In genomic region chr13:108329693-108330092, GRCm38 (mm10) we compare ENCODE assay signal across 9 mouse cellular contexts. TPM values are rescaled to one million over a fixed set of nuclear protein-coding genes. Genes with fewer than 3 reads are reported as not detected.
DNase-seq lines count a peak whose midpoint lies in the region; ATAC-seq lines count a peak whose summit lies in the region.
"Had no signal": no experiment of that assay in that cellular context is flagged by ENCODE, and none has a peak within 500 bp of the region (broad histone marks: within the 10 kb centered on the region; RNA-seq: fewer than 3 reads in every experiment).

No protein-coding gene starts in this region.

- DNase-seq in heart, adult 8-10 months (ENCODE audit: low spot score), result peak; percentile 11
- no peak for DNase-seq in heart, postnatal 4 days
- DNase-seq in 416B (ENCODE audit: low read depth), result peak; percentile 88
- DNase-seq in R1 (ENCODE audit: low read depth, low spot score), result peak; percentile 46
- DNase-seq in adrenal gland, postnatal 4 days (ENCODE audit: low spot score in 2 of 2), result no peak
- no peak for DNase-seq in adrenal gland, postnatal 10 days
- no peak for DNase-seq in adrenal gland, postnatal 14 days
- DNase-seq: gastrocnemius, postnatal 10 days had no signal

- ATAC-seq in inflammation-experienced regulatory T-cells, adult 6 months, result peak; percentile 88

RNA-seq across cellular contexts. Expression of gene Depdc1b, which starts 13.6 kb away (rescaled TPM):
- under 1 TPM in 3 of 4 experiments, not detected in 1; 0.16 to 0.56 (median 0.43) TPM for total RNA-seq in heart, adult 8-10 months (2022)
- total RNA-seq in heart, postnatal 4 days (2021), result 1 to 10 TPM; 4.7 to 8.2 TPM
- polyA plus RNA-seq in inflammation-experienced regulatory T-cells, adult 6 months (2017; shearing (Covaris generic)), result 10 to 100 TPM in 1 of 3 experiments, under 1 TPM in 2; 0.30 to 12.3 (median 0.53) TPM
- total RNA-seq in adrenal gland, postnatal 4 days (2021), result 1 to 10 TPM; 4.9 to 7.9 TPM
- total RNA-seq in adrenal gland, postnatal 10 days (2021), result 1 to 10 TPM; 2.7 to 4.1 TPM
- total RNA-seq in adrenal gland, postnatal 14 days (2021), result 3.8 and 3.9 TPM in 2 replicates

Comparison
In these comparisons a context has a peak if more than half of its experiments do, and no peak if none do; other contexts are left out.
1. DNase-seq: peak in heart, adult 8-10 months (single experiment), 416B (single experiment) and R1 (single experiment); none in heart, postnatal 4 days (single experiment), adrenal gland, postnatal 4 days (0 of 2), adrenal gland, postnatal 10 days (single experiment) and adrenal gland, postnatal 14 days (single experiment).